Mouse (Mus musculus) thymus, adult 18-20 months (tissue): ENCODE results near the gene Wdr92.
A peak's percentile ranks its signal among the peaks of the same experiment; 100 is the strongest.

Experiments
- DNase-seq, 2 experiments: peaks; one replicate each; pipeline ENCODE4 v3.0.0; 2022; ENCODE audit warnings: mixed read lengths in 2 of 2

Wdr92 gene

DNA sequence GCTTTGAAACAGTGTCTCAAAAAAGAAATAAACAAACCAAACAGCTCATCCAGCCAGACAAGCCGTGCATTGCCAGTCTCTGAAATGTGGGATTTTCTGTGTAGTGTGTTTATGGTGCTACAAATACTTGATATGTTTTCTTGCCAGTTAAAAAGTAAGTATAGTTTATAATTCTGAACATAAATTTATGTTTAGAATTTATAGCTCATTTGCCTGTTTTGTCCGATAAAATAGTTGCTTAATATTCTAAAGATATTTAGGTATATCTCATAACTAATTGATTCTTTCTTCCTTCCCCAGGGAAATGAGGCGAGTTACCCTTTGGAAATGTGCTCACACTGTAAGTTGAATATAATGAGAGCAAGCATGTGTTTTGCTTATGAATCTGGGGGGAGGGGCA, at the start of gene Wdr92:
Wdr92 (plus strand) TSS at position 301 of the 400 bp plus-strand sequence.
- DNase-seq = no peak

- no peak for DNase-seq
Observed at GRCm38 (mm10) chr11:17135638-17136037, 46.3 kb upstream of the Wdr92 start.

DNA sequence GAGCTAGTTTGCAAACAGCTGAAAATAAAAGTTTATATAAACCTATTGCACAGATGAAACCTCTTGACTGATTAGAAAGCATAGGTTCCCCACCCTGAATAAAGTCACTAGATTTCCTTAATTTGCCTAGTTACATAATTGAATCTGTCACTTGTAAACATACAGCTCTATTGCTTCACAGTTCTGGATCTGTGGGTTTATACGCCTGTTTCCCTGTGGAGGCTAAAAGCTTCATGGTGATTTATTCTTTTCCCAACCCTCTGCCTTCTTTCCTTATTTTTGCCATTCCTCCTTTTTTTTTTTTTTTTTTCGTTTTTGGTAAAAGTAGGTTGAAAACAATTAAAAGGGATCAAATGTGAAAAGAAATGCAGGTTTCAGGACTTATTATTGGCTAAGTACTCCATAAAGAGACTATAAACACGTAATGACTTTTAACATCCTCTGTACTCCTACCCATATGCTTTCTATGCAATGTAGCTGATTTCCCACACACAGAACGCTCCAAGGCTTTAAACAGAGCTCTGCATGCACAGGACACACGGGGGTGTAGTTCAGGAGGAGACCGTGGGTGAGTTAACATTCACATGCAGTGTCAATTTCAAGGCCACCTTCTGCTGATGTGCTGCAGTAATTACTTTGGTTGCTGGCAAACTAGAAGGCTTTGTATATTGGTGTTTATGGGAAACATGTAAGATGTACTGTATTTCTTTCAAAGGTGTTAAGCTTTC, 43.4 kb upstream of the Wdr92 start:
- no peak for DNase-seq

DNA sequence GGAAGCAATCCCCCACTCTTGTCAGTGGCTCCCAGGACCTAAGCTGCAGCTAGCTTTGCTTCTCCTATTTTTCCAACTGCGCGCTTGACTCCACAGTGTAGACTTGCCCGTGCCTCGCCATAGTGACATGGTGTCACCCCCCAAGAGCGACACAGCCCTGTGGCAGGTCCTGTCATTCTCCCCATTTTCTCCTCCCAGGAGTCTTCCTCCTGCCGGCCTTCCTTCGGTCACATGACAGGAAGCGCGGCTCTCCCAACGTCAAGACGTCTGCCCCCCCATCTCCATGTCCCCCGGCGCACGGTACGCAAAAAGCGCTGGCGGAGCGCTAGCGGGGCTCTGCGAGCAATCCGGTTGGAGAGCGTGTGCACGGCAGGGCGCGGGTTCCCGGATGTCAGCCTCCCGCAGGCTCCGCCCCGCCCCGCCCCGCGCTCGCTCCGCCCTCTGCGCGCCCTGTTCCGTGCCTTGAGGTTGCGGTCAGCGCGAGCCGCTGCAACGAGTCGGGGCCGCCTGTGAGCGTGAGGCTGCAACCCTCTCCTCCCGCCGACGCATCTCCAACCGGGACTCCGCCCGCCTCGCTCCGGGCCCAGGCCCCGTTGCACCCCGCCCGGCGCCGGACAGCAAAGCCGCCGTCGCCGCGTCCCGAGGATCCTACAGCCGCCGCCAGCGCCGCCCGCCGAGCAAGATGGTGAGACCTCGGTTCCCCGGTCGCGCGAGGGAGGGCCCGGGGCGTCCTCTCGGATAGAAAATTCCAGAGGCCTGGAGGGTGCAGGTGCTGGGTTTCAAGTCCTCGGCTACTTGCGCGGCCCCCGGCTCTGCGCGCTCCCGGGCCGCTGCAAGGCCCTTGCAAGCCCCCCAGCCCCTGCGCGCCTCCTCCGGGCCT, 22.8 kb upstream of the Wdr92 start, which contains the start of gene Ppp3r1:
Ppp3r1 (plus strand) TSS at position 406 of the 880 bp plus-strand sequence.
- peak; percentile 94 to 95 for DNase-seq

GRCm38 (mm10) chr11:17159738-17160241, 22.1 kb upstream of the Wdr92 start:
- DNase-seq = peak; percentile 47 to 50

- peak in 1 of 2 experiments; percentile 30 for DNase-seq
Observed at GRCm38 (mm10) chr11:17160242-17160641, 21.7 kb upstream of the Wdr92 start.

- DNase-seq = no peak
Observed at GRCm38 (mm10) chr11:17163956-17164355, 18.0 kb upstream of the Wdr92 start.

GRCm38 (mm10) chr11:17166627-17167026, 15.3 kb upstream of the Wdr92 start:
- no peak for DNase-seq

DNA sequence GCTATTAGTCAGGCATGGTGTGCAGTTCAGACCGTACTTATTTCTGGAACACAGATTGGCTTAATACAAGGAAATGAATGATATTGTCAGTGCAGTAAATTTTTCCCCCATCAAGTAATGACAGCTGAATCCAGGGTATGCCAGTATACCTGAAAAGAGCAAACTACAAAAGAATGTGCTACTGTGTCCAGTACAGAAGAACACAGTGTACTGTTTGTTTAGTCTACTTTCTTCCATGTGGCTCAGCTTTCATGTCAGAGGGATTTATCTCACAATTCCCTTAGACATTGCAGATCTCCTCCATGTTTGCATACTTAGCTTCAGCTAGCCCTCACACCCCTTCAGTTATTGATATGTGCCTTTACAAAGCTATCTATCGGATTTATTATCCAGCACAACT, 12.6 kb upstream of the Wdr92 start:
- no peak for DNase-seq

- DNase-seq = no peak
Observed at GRCm38 (mm10) chr11:17170938-17171729, 10.8 kb upstream of the Wdr92 start.

DNA sequence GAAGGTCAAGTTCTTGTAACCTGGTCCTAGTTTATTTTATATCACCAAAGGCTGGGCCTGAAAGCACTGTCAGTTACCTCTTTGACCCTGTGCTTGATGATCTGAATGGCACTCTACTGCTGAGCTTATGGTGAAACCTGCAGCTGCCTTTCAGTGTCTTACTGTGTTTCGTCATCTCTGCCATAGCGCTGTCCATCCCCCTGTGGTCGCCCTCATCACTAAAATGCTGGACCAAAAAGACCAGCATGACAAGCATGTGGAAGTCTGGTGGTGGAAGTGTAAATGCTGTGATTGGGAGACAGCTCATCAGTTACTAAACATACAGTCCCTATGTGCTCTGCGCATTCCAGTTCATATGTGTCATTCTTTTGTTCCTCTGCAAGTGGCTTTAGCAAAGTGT, 9.6 kb upstream of the Wdr92 start:
- no peak for DNase-seq

- no peak for DNase-seq
Observed at GRCm38 (mm10) chr11:17176638-17177037, 5.3 kb upstream of the Wdr92 start.

DNA sequence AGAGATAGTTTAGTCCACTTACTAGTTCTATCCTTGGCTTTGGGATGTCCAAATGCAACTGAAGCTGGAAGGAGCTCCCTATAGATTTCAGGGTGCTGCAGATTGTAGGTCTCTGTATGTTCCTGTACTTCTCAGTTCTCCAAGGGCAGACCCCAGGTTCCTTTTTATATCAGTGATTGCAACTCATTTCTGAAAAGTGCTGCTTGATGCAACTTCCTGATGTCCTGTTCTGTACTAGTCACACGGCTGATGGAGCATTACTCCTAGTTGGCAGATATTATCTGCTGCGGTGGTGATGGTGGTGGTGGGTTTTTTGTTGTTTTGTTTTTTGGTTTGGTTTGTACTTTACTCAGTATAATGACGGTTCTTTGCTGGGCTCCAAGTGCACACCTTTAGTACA, 1.2 kb upstream of the Wdr92 start:
- DNase-seq = no peak

GRCm38 (mm10) chr11:17183165-17183564, 1.3 kb downstream of the Wdr92 start:
- DNase-seq = no peak

DNA sequence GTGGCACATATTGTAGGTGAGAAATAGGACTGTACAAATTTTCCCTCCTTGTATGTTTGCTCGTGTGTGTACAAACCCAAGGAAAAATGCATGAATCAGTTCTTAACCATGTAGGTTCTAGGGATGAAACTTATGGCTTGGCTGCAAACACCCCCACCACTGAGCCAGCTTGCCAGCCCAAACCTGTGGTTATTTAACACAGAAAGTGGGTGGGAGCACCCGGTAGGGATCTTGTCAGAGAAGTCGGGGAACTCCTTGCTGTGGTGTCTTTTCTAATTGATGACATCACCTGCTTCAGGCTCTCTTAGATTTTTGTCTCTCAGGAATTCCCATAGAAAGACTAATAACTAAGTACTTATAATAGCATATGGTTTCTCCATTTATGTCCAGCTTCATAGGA, 5.7 kb downstream of the Wdr92 start:
- no peak for DNase-seq

DNA sequence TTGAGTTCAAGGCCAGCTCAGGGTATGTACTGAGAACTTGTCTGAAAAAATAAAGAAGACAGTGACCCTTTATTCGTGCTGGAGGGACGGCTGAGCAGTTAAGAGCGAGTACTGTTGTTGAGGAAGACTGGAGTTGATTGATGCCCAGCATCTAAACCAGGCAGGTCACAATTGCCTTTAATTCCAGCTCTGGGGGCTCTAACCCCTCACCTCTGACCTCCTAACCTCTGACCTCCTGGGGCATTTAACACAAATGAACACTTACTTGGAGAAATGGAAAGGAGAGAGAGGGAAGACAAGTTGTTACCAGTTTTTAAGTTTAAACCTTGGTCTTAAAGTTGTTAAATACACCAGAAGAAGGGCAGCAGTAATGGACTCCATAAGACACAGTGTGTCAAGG, 6.9 kb downstream of the Wdr92 start:
- no peak for DNase-seq

DNA sequence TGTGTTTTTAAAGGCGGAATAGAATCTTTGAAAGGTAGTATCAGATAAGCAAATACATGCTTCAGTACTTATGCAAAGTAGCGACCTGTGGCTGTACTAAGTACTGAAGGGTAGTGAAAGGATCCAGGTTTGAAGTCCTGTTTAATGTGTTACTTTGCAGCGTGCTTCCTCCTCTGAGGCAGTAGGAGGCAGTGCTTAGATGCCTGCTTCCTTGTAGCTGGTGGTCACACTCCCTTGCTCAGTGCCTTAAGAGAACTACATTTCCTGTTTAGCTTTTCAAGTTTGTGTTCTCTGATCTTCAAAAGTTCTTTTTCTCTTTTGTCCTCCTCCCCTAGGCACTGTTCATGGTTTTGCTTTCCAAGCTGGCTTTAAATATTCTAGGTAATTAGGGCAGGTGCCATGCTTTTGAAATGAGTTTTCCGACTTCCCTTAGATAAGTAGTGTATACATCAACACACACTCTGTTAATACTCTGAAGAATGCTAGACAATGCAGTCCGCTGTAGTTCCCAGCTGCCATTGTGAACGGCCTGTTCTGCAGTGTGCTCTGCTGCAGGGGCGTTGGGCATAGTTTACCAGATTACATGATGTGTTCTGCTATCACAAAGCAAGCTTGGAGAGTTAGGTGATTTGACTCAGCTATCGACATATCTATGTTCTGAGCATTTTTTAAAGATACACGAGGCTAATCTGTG, 10.4 kb downstream of the Wdr92 start:
- DNase-seq = peak in 1 of 2 experiments; percentile 12

GRCm38 (mm10) chr11:17199170-17199569, 17.3 kb downstream of the Wdr92 start:
- no peak for DNase-seq

DNA sequence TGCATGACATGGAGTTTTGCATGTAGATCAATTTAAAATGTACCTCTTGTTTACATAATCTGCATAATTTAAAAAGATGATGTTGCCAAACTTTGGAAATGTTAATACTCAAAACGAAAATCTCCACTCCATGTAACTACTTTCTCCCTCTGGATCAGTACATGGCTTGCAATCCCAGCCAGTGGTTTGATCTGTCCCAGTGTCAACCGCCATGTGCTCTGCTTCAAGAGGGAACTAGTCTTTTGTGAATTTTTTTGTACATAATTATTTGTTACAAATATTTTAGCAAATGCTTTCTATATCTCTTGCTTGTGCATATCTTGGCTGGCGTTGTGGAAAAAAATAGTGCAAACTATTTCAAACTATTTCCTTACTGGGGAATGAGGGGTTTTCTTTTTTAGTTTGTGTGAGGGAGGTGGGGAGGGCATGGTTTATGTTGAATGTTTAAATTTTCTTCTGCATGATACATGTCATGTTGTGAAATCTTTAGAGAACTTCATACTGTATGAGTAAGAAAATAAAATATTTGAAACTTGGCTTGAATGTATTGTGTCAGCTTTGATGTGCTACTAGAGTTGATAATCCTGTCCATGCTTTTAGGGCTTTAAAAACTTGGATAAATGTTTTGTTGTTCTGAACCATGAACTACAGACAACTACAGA, 18.1 kb downstream of the Wdr92 start:
- no peak for DNase-seq

GRCm38 (mm10) chr11:17200936-17201335, 19.0 kb downstream of the Wdr92 start:
- DNase-seq = no peak

GRCm38 (mm10) chr11:17202481-17202880, 20.6 kb downstream of the Wdr92 start:
- DNase-seq = no peak
